In genomic region chr16:50254522-50255159, GRCm38 (mm10) we compare ENCODE assay signal across 8 mouse cellular contexts.
DNase-seq lines count a peak whose midpoint lies in the region; ATAC-seq and TF ChIP-seq lines count a peak whose summit lies in the region.

No protein-coding gene starts in this region.

- H3K9me3 ChIP-seq in forebrain, embryonic 13.5 days (replicated peaks): no peaks in the 10 kb centered on the region
- no peaks in the 10 kb centered on the region for H3K9me3 ChIP-seq in forebrain, embryonic 10.5 days
- H3K9me3 ChIP-seq in lung, embryonic 14.5 days (ENCODE audit: low read depth, low read length): no peaks in the 10 kb centered on the region
- no peaks in the 10 kb centered on the region for H3K9me3 ChIP-seq in midbrain, embryonic 13.5 days

- H3K27ac ChIP-seq in forebrain, embryonic 13.5 days: no peak overlapping the region
- H3K27ac ChIP-seq in forebrain, embryonic 10.5 days: no peak overlapping the region
- no peak overlapping the region for H3K27ac ChIP-seq in lung, embryonic 14.5 days (ENCODE audit: low read depth)
- no peak overlapping the region for H3K27ac ChIP-seq in midbrain, embryonic 13.5 days
- no peak overlapping the region for H3K27ac ChIP-seq in thymus, adult 2 months (ENCODE audit: control insufficient read depth, insufficient read depth, low read length)

- peak; percentile 62 for TF ChIP-seq CTCF in lung, embryonic 14.5 days (IDR thresholded peaks at IDR 0.05; ENCODE audit: low read depth)
- no peak for TF ChIP-seq CTCF in thymus, adult 2 months (IDR thresholded peaks at IDR 0.05; ENCODE audit: borderline replicate concordance, control insufficient read depth, extremely low read depth, insufficient read depth, low read length, poor library complexity)

- peak; percentile 66 for ATAC-seq in forebrain, embryonic 13.5 days
- ATAC-seq in lung, embryonic 14.5 days (ENCODE audit: insufficient read depth): no peak
- 0 out of 2 replicates have a peak, but pooled peaks have one; percentile 40 for ATAC-seq in midbrain, embryonic 13.5 days

- WGBS in forebrain, embryonic 13.5 days: 76% methylated on average over 5 of the region's 5 CpGs
- WGBS in forebrain, embryonic 10.5 days: 88% methylated on average over 5 of the region's 5 CpGs
- WGBS in lung, embryonic 14.5 days: 50% methylated on average over 5 of the region's 5 CpGs
- WGBS in midbrain, embryonic 13.5 days: 69% methylated on average over 5 of the region's 5 CpGs
- WGBS in thymus, adult 2 months: 92% methylated on average over 5 of the region's 5 CpGs

- no peaks in the 10 kb centered on the region for H3K27me3 ChIP-seq in forebrain, embryonic 13.5 days
- no peaks in the 10 kb centered on the region for H3K27me3 ChIP-seq in forebrain, embryonic 10.5 days (ENCODE audit: poor library complexity, severe bottlenecking)
- H3K27me3 ChIP-seq in lung, embryonic 14.5 days (ENCODE audit: insufficient read depth, low read length): no peaks in the 10 kb centered on the region
- H3K27me3 ChIP-seq in midbrain, embryonic 13.5 days: no peaks in the 10 kb centered on the region
- H3K27me3 ChIP-seq in thymus, adult 2 months (ENCODE audit: control insufficient read depth, insufficient read depth, low read length): no peaks in the 10 kb centered on the region

- no peak overlapping the region for H3K4me3 ChIP-seq in forebrain, embryonic 13.5 days
- H3K4me3 ChIP-seq in forebrain, embryonic 10.5 days: no peak overlapping the region
- no peak overlapping the region for H3K4me3 ChIP-seq in lung, embryonic 14.5 days (ENCODE audit: low read depth, low read length)
- no peak overlapping the region for H3K4me3 ChIP-seq in midbrain, embryonic 13.5 days (replicated peaks)
- H3K4me3 ChIP-seq in thymus, adult 2 months (ENCODE audit: control insufficient read depth, insufficient read depth, low read length): no peak overlapping the region

- no peak for TF ChIP-seq POLR2A in thymus, adult 2 months (IDR thresholded peaks at IDR 0.05; ENCODE audit: control insufficient read depth, extremely low read depth, insufficient read depth, low read length, poor library complexity)

- no peak overlapping the region for H3K4me2 ChIP-seq in forebrain, embryonic 13.5 days
- no peak overlapping the region for H3K4me2 ChIP-seq in lung, embryonic 14.5 days
- H3K4me2 ChIP-seq in midbrain, embryonic 13.5 days (replicated peaks): no peak overlapping the region

- no peak for DNase-seq in forebrain, embryonic 10.5 days (ENCODE audit: extremely low spot score, low spot score)
- peak; percentile 80 for DNase-seq in lung, embryonic 14.5 days
- DNase-seq in lung, postnatal 14 days: no peak
- DNase-seq in embryo, embryonic 9.5 days (ENCODE audit: extremely low spot score): peak; percentile 1
- no peak for DNase-seq in thymus, adult 2 months
- no peak for DNase-seq in adrenal gland, adult 2 months

- H3K9ac ChIP-seq in forebrain, embryonic 13.5 days: no peak overlapping the region
- no peak overlapping the region for H3K9ac ChIP-seq in lung, embryonic 14.5 days
- H3K9ac ChIP-seq in midbrain, embryonic 13.5 days (replicated peaks): no peak overlapping the region

- H3K36me3 ChIP-seq in forebrain, embryonic 13.5 days (ENCODE audit: poor library complexity, severe bottlenecking): no peaks in the 10 kb centered on the region
- no peaks in the 10 kb centered on the region for H3K36me3 ChIP-seq in forebrain, embryonic 10.5 days (replicated peaks)
- H3K36me3 ChIP-seq in lung, embryonic 14.5 days (ENCODE audit: insufficient read depth): no peaks in the 10 kb centered on the region; the same call in 1 of the 2 replicates
- no peaks in the 10 kb centered on the region for H3K36me3 ChIP-seq in midbrain, embryonic 13.5 days
- H3K36me3 ChIP-seq in thymus, adult 2 months (ENCODE audit: control insufficient read depth, insufficient read depth, low read length): no peaks in the 10 kb centered on the region

- H3K4me1 ChIP-seq in forebrain, embryonic 13.5 days: no peaks in the 10 kb centered on the region
- H3K4me1 ChIP-seq in forebrain, embryonic 10.5 days: no peaks in the 10 kb centered on the region
- no peaks in the 10 kb centered on the region for H3K4me1 ChIP-seq in lung, embryonic 14.5 days (ENCODE audit: insufficient read depth)
- 0 out of 2 replicates have a peak, but pooled peaks cover 2% of the 10 kb centered on the region for H3K4me1 ChIP-seq in midbrain, embryonic 13.5 days (replicated peaks)
- H3K4me1 ChIP-seq in thymus, adult 2 months (replicated peaks; ENCODE audit: control insufficient read depth, insufficient read depth, low read length): no peaks in the 10 kb centered on the region

Comparison
In these comparisons a context has a peak if more than half of its experiments do, and no peak if none do; other contexts are left out.
1. DNase-seq: peak in lung, embryonic 14.5 days (single experiment) and embryo, embryonic 9.5 days (single experiment); none in forebrain, embryonic 10.5 days (single experiment), lung, postnatal 14 days (single experiment), thymus, adult 2 months (single experiment) and adrenal gland, adult 2 months (single experiment).